Mouse (Mus musculus): ENCODE measurements around the gene Gm9945. TPM values are rescaled to one million over a fixed set of nuclear protein-coding genes. Genes with fewer than 3 reads are reported as not detected.

Gm9945 gene
- polyA plus RNA-seq (2014; fragmentation: Nextera tagmentation; extraction: Ambion mirVana), result 0.19 TPM in 1 of 2 replicates, not detected in the other

GRCm38 (mm10) chr11:53479783-53480301, at the start of gene Gm9945, which contains the start of gene Sowaha:
Gene Gm9945 (plus strand): TSS chr11:53480166.
Gene Sowaha (minus strand): TSS chr11:53480274.
- Histone ChIP-seq H3K4me2 (ENCODE audit: low read length) (peak within 1 kb of the TSS; percentile 62), H3K27ac (ENCODE audit: low read depth, low read length) (0 out of 2 replicates have a peak within 1 kb of the TSS, but pooled peaks have one; percentile 21), H3K9me3 (replicated peaks; ENCODE audit: control insufficient read depth, low read length) (0 out of 2 replicates have a peak, but pooled peaks cover 2% of the 10 kb centered on the region), H3K9ac (ENCODE audit: low read length) (peak within 1 kb of the TSS; percentile 55), H3K4me1 (ENCODE audit: control insufficient read depth, insufficient read depth, low read length) (peaks cover 10% of the 10 kb centered on the region; the same call in 1 of the 2 replicates), H3K27me3 (replicated peaks; ENCODE audit: control insufficient read depth, insufficient read depth, low read length) (peaks cover 36% of the 10 kb centered on the region), H3K36me3 (ENCODE audit: control insufficient read depth, insufficient read depth, low read length) (no peaks in the 10 kb centered on the region), H3K4me3 (ENCODE audit: low read depth, low read length) (peak within 1 kb of the TSS; percentile 39)
- peak; percentile 29 for DNase-seq (ENCODE audit: low spot score)
- WGBS, result 3% methylated on average over 40 of the region's 40 CpGs
- no peak; the same call in 1 of the 2 replicates for ATAC-seq

GRCm38 (mm10) chr11:53430300-53430669, 49.7 kb upstream of the Gm9945 start:
- Histone ChIP-seq H3K4me2 (ENCODE audit: low read length) (peak overlapping the region; percentile 92), H3K9ac (ENCODE audit: low read length) (peak overlapping the region; percentile 88)
- ATAC-seq, result peak; percentile 51; the same call in 1 of the 2 replicates

DNA sequence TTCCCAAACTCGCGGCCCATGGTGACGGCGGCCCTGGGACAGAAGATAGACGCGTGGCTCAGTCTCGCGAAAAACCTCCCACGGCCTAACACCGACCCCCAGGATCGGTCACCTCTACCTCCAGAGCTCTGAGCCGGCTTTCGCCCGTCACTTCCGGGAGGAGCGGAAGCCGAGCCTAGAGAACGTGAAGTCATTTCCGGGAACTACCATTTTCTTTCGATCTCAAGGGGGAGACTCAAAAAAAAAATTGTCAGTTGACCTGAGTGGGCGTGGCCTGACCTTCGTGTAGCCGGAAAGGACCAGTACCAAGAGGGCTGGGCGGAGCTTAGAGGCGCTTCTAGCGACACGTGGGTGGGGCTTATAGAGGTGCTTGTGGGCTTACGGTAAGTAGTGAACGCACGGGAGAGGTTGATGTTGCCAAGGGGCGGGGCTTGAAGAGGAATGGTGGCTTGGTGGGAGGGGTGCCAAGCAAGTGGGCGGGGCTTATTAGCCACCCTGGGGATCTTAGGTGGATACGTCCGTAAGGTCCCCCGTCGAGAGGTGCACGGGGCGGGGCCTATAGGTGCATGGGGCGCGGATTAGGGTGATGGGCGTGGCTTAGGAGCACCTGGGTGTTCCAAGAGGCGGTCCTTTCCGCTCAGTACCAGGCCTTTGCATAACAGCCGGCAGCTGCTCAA, 49.2 kb upstream of the Gm9945 start, which contains the start of the genes Uqcrq and Gdf9:
Gene Uqcrq (minus strand): TSS at position 162 of the 677 bp plus-strand sequence.
Gene Gdf9 (plus strand): TSS at position 354 of the 677 bp plus-strand sequence.
- H3K27ac ChIP-seq (ENCODE audit: low read depth, low read length), result peak within 1 kb of the TSS; percentile 67
- H3K27me3 ChIP-seq (replicated peaks; ENCODE audit: control insufficient read depth, insufficient read depth, low read length), result no peaks in the 10 kb centered on the region
- DNase-seq (ENCODE audit: low spot score), result peak; percentile 100
- H3K9me3 ChIP-seq (replicated peaks; ENCODE audit: control insufficient read depth, low read length), result no peaks in the 10 kb centered on the region
- H3K36me3 ChIP-seq (ENCODE audit: control insufficient read depth, insufficient read depth, low read length), result peaks cover 7% of the 10 kb centered on the region
- peaks cover 8% of the 10 kb centered on the region; the same call in 1 of the 2 replicates for H3K4me1 ChIP-seq (ENCODE audit: control insufficient read depth, insufficient read depth, low read length)
- peak within 1 kb of the TSS; percentile 92 for H3K4me3 ChIP-seq (ENCODE audit: low read depth, low read length)
- ATAC-seq, result peak; percentile 97
- WGBS, result under 1% methylated on average over 44 of the region's 44 CpGs
- peak within 1 kb of the TSS; percentile 88 for H3K9ac ChIP-seq (ENCODE audit: low read length)
- peak within 1 kb of the TSS; percentile 92 for H3K4me2 ChIP-seq (ENCODE audit: low read length)

More at GRCm38 (mm10) chr11:53430300-53430669, 49.7 kb upstream of the Gm9945 start:
- Histone ChIP-seq H3K27ac (ENCODE audit: low read depth, low read length) (peak overlapping the region; percentile 66), H3K9me3 (replicated peaks; ENCODE audit: control insufficient read depth, low read length) (no peaks in the 10 kb centered on the region), H3K4me1 (ENCODE audit: control insufficient read depth, insufficient read depth, low read length) (peaks cover 8% of the 10 kb centered on the region; the same call in 1 of the 2 replicates), H3K36me3 (ENCODE audit: control insufficient read depth, insufficient read depth, low read length) (peaks cover 7% of the 10 kb centered on the region), H3K27me3 (replicated peaks; ENCODE audit: control insufficient read depth, insufficient read depth, low read length) (no peaks in the 10 kb centered on the region), H3K4me3 (ENCODE audit: low read depth, low read length) (peak overlapping the region; percentile 92)
- WGBS, result under 1% methylated on average over 34 of the region's 34 CpGs
- DNase-seq (ENCODE audit: low spot score), result no peak

GRCm38 (mm10) chr11:53431347-53432056, 48.5 kb upstream of the Gm9945 start:
- Histone ChIP-seq H3K4me3 (ENCODE audit: low read depth, low read length) (peak overlapping the region; percentile 92), H3K4me1 (ENCODE audit: control insufficient read depth, insufficient read depth, low read length) (peaks cover 8% of the 10 kb centered on the region; the same call in 1 of the 2 replicates), H3K27me3 (replicated peaks; ENCODE audit: control insufficient read depth, insufficient read depth, low read length) (no peaks in the 10 kb centered on the region), H3K9ac (ENCODE audit: low read length) (peak overlapping the region; percentile 52), H3K4me2 (ENCODE audit: low read length) (peak overlapping the region; percentile 56), H3K36me3 (ENCODE audit: control insufficient read depth, insufficient read depth, low read length) (peaks cover 7% of the 10 kb centered on the region), H3K27ac (ENCODE audit: low read depth, low read length) (peak overlapping the region; percentile 67), H3K9me3 (replicated peaks; ENCODE audit: control insufficient read depth, low read length) (no peaks in the 10 kb centered on the region)
- no peak for DNase-seq (ENCODE audit: low spot score)
- peak; percentile 53 for ATAC-seq
- 14% methylated on average over 9 of the region's 9 CpGs for whole genome bisulfite sequencing

GRCm38 (mm10) chr11:53433057-53433456, 46.9 kb upstream of the Gm9945 start:
- Histone ChIP-seq H3K27me3 (replicated peaks; ENCODE audit: control insufficient read depth, insufficient read depth, low read length) (no peaks in the 10 kb centered on the region), H3K4me1 (ENCODE audit: control insufficient read depth, insufficient read depth, low read length) (peaks cover 8% of the 10 kb centered on the region; the same call in 1 of the 2 replicates), H3K27ac (ENCODE audit: low read depth, low read length) (no peak overlapping the region), H3K9ac (ENCODE audit: low read length) (no peak overlapping the region), H3K4me2 (ENCODE audit: low read length) (no peak overlapping the region), H3K4me3 (ENCODE audit: low read depth, low read length) (no peak overlapping the region), H3K9me3 (replicated peaks; ENCODE audit: control insufficient read depth, low read length) (no peaks in the 10 kb centered on the region), H3K36me3 (ENCODE audit: control insufficient read depth, insufficient read depth, low read length) (peaks cover 7% of the 10 kb centered on the region)
- DNase-seq (ENCODE audit: low spot score), result no peak
- 77% methylated on average over 6 of the region's 6 CpGs for WGBS
- no peak for ATAC-seq

DNA sequence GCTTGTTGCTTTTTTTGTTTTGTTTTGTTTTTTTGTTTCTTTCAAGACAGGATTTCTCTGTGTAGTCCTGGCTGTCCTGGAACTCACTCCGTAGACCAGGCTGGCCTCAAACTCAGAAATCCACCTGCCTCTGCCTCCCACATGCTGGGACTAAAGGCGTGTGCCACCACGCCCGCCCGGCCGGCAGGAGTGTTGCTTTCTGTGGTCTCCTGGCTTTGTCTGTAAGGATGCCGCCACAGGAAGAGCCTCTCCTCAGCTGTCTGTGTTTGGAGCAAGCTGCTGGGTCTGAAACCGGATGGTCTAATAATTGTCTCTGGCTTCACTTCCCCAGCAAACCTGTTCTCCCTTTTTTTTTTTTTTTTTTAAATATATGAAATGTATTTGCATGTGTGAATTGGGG, 44.5 kb upstream of the Gm9945 start:
- Histone ChIP-seq H3K36me3 (ENCODE audit: control insufficient read depth, insufficient read depth, low read length) (no peaks in the 10 kb centered on the region), H3K9me3 (replicated peaks; ENCODE audit: control insufficient read depth, low read length) (no peaks in the 10 kb centered on the region), H3K4me3 (ENCODE audit: low read depth, low read length) (no peak overlapping the region), H3K4me2 (ENCODE audit: low read length) (no peak overlapping the region), H3K27ac (ENCODE audit: low read depth, low read length) (no peak overlapping the region), H3K4me1 (ENCODE audit: control insufficient read depth, insufficient read depth, low read length) (peaks cover 2% of the 10 kb centered on the region; the same call in 1 of the 2 replicates), H3K27me3 (replicated peaks; ENCODE audit: control insufficient read depth, insufficient read depth, low read length) (no peaks in the 10 kb centered on the region), H3K9ac (ENCODE audit: low read length) (no peak overlapping the region)
- no peak for ATAC-seq
- no peak for DNase-seq (ENCODE audit: low spot score)
- WGBS, result 87% methylated on average over 8 of the region's 8 CpGs

DNA sequence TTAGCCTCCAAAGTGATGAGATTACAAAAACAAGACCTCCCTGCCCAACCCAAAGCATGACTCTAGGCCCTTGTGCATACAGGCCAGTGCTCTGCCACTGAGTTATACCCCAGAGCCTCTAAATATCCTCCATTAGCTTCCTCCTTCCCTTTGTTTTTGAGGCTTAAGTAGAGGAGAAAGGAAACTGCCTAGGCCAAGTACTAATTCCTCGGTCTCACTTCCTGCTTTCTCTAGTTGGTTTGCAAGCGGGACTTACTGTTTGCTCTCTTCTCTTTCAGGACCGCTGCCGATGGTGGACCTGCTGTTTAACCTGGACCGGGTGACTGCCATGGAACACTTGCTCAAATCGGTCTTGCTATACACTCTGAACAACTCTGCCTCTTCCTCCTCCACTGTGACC, 43.6 kb upstream of the Gm9945 start:
- Histone ChIP-seq H3K4me3 (ENCODE audit: low read depth, low read length) (no peak overlapping the region), H3K4me2 (ENCODE audit: low read length) (no peak overlapping the region), H3K27me3 (replicated peaks; ENCODE audit: control insufficient read depth, insufficient read depth, low read length) (no peaks in the 10 kb centered on the region), H3K9ac (ENCODE audit: low read length) (no peak overlapping the region), H3K9me3 (replicated peaks; ENCODE audit: control insufficient read depth, low read length) (no peaks in the 10 kb centered on the region), H3K27ac (ENCODE audit: low read depth, low read length) (no peak overlapping the region), H3K4me1 (ENCODE audit: control insufficient read depth, insufficient read depth, low read length) (peaks cover 2% of the 10 kb centered on the region; the same call in 1 of the 2 replicates), H3K36me3 (ENCODE audit: control insufficient read depth, insufficient read depth, low read length) (no peaks in the 10 kb centered on the region)
- ATAC-seq (no peak), DNase-seq (ENCODE audit: low spot score) (no peak)
- WGBS, result 91% methylated on average over 6 of the region's 6 CpGs

- no peak overlapping the region for H3K4me2 ChIP-seq (ENCODE audit: low read length)
- DNase-seq (ENCODE audit: low spot score) (no peak), ATAC-seq (no peak)
- H3K4me3 ChIP-seq (ENCODE audit: low read depth, low read length), result no peak overlapping the region
- H3K27ac ChIP-seq (ENCODE audit: low read depth, low read length), result no peak overlapping the region
- no peaks in the 10 kb centered on the region for H3K9me3 ChIP-seq (replicated peaks; ENCODE audit: control insufficient read depth, low read length)
- H3K9ac ChIP-seq (ENCODE audit: low read length), result no peak overlapping the region
- 60% methylated on average over 12 of the region's 12 CpGs for WGBS
- H3K4me1 ChIP-seq (ENCODE audit: control insufficient read depth, insufficient read depth, low read length), result no peaks in the 10 kb centered on the region
- H3K27me3 ChIP-seq (replicated peaks; ENCODE audit: control insufficient read depth, insufficient read depth, low read length), result no peaks in the 10 kb centered on the region
- H3K36me3 ChIP-seq (ENCODE audit: control insufficient read depth, insufficient read depth, low read length), result no peaks in the 10 kb centered on the region
Observed at GRCm38 (mm10) chr11:53441921-53442320, 38.0 kb upstream of the Gm9945 start.
